Mouse (Mus musculus) thymus, adult 2 months (tissue): ENCODE data around the gene 5730522E02Rik. TPM values are rescaled to one million over a fixed set of nuclear protein-coding genes. Genes with fewer than 3 reads are reported as not detected.

Experiments used
- DNase-seq: peaks from one replicate; pipeline ENCODE4 v3.0.0; 2021
- H3K27ac ChIP-seq: fragments of 200-500 bp; 2 replicates; pipeline ENCODE4 v1.5.1; 2012; ENCODE audit warnings: low read length, control low read depth; ENCODE audit not compliant: control insufficient read depth, insufficient read depth
- H3K27me3 ChIP-seq: fragments of 200-500 bp; 2 replicates; pipeline ENCODE4 v1.6.1; 2012; ENCODE audit warnings: mild to moderate bottlenecking, low read length, moderate library complexity, mixed read lengths; ENCODE audit not compliant: control insufficient read depth, insufficient read depth
- H3K36me3 ChIP-seq: fragments of 200-500 bp; 2 replicates; pipeline ENCODE4 v1.6.1; 2012; ENCODE audit warnings: mild to moderate bottlenecking, low read length, moderate library complexity; ENCODE audit not compliant: control insufficient read depth, insufficient read depth
- H3K4me1 ChIP-seq: fragments of 200-500 bp; replicated peaks from 2 replicates; pipeline ENCODE4 v1.6.1; 2012; ENCODE audit warnings: low read length; ENCODE audit not compliant: control insufficient read depth, insufficient read depth
- H3K4me3 ChIP-seq: fragments of 200-500 bp; 2 replicates; pipeline ENCODE4 v1.5.1; 2012; ENCODE audit warnings: mild to moderate bottlenecking, low read length, control low read depth, moderate library complexity; ENCODE audit not compliant: control insufficient read depth, insufficient read depth
- CTCF ChIP-seq: fragments of 200-500 bp; IDR thresholded peaks from 2 replicates; pipeline ENCODE4 v1.5.1; 2012; ENCODE audit warnings: mild to moderate bottlenecking, control low read depth, low read length, moderate library complexity, borderline replicate concordance; ENCODE audit not compliant: control insufficient read depth, poor library complexity, insufficient read depth; ENCODE audit errors: extremely low read depth
- POLR2A ChIP-seq: fragments of 200-500 bp; IDR thresholded peaks from 2 replicates; pipeline ENCODE4 v1.6.1; 2012; ENCODE audit warnings: mild to moderate bottlenecking, low read length, control low read depth, moderate library complexity; ENCODE audit not compliant: control insufficient read depth, poor library complexity, insufficient read depth; ENCODE audit errors: extremely low read depth
- WGBS: fragments of 180-500 bp; shearing (Covaris S2); methylation state at CpG from one replicate; pipeline ENCODE4 v1.1.7; 2018; 5-methylcytosine and 5-hydroxymethylcytosine counted together
- polyA plus RNA-seq: library from polyadenylated mRNA; depleted of rRNA; stranded (reverse); fragments of >200 nt; gene quantifications from 2 replicates; pipeline ENCODE4 v1.2.3, GENCODE M21; 2012

The 5730522E02Rik gene
- polyA plus RNA-seq, 1 experiment = 0.23 TPM

GRCm38 (mm10) chr11:25715447-25716321, 494.9 kb downstream of the 5730522E02Rik start:
- Histone ChIP-seq H3K27ac (no peak overlapping the region), H3K4me3 (no peak overlapping the region), H3K4me1 (no peaks in the 10 kb centered on the region), H3K36me3 (no peaks in the 10 kb centered on the region), H3K27me3 (no peaks in the 10 kb centered on the region)
- 86% methylated on average over 7 of the region's 7 CpGs for WGBS
- TF ChIP-seq POLR2A (no peak), CTCF (no peak)
- no peak for DNase-seq

GRCm38 (mm10) chr11:25710559-25710958, 500.0 kb downstream of the 5730522E02Rik start:
- Histone ChIP-seq H3K4me3 (no peak overlapping the region), H3K27ac (no peak overlapping the region), H3K27me3 (no peaks in the 10 kb centered on the region), H3K36me3 (no peaks in the 10 kb centered on the region), H3K4me1 (no peaks in the 10 kb centered on the region)
- no peak for DNase-seq
- 82% methylated on average over 2 of the region's 2 CpGs for WGBS
- TF ChIP-seq POLR2A = no peak

- no peaks in the 10 kb centered on the region for H3K36me3 ChIP-seq
- whole genome bisulfite sequencing = 85% methylated on average over 4 of the region's 4 CpGs
- H3K4me1 ChIP-seq = no peaks in the 10 kb centered on the region
- H3K4me3 ChIP-seq = no peak overlapping the region
- no peaks in the 10 kb centered on the region for H3K27me3 ChIP-seq
- H3K27ac ChIP-seq = no peak overlapping the region
- no peak for DNase-seq
- no peak for TF ChIP-seq CTCF
- TF ChIP-seq POLR2A = no peak
These were observed 500.7 kb downstream of the 5730522E02Rik start for GRCm38 (mm10) chr11:25709892-25710291.

GRCm38 (mm10) chr11:25704332-25705168, 506.0 kb downstream of the 5730522E02Rik start:
- Histone ChIP-seq H3K4me1 (no peaks in the 10 kb centered on the region), H3K27ac (no peak overlapping the region), H3K27me3 (no peaks in the 10 kb centered on the region), H3K36me3 (no peaks in the 10 kb centered on the region), H3K4me3 (no peak overlapping the region)
- TF ChIP-seq CTCF = no peak
- no peak for TF ChIP-seq POLR2A
- no peak for DNase-seq
- 89% methylated on average over 11 of the region's 11 CpGs for WGBS

GRCm38 (mm10) chr11:25702791-25703190, 507.8 kb downstream of the 5730522E02Rik start:
- no peak for DNase-seq
- Histone ChIP-seq H3K27ac (no peak overlapping the region), H3K36me3 (no peaks in the 10 kb centered on the region), H3K27me3 (no peaks in the 10 kb centered on the region), H3K4me3 (no peak overlapping the region), H3K4me1 (no peaks in the 10 kb centered on the region)
- TF ChIP-seq POLR2A (no peak), CTCF (no peak)
- WGBS = 91% methylated on average over 3 of the region's 3 CpGs

- no peak for DNase-seq
- H3K36me3 ChIP-seq = no peaks in the 10 kb centered on the region
- TF ChIP-seq CTCF = no peak
- no peak for TF ChIP-seq POLR2A
- H3K27ac ChIP-seq = no peak overlapping the region
- WGBS = 86% methylated on average over 6 of the region's 6 CpGs
- H3K4me1 ChIP-seq = no peaks in the 10 kb centered on the region
- no peaks in the 10 kb centered on the region for H3K27me3 ChIP-seq
- H3K4me3 ChIP-seq = no peak overlapping the region
These were observed 512.9 kb downstream of the 5730522E02Rik start for GRCm38 (mm10) chr11:25697508-25698193.
